Mouse (Mus musculus) kidney, adult 2 months (tissue): Measurements from ENCODE around the gene Cobll1. TPM values are rescaled to one million over a fixed set of nuclear protein-coding genes. Genes with fewer than 3 reads are reported as not detected.

Experiments used
- DNase-seq: peaks from one replicate; pipeline ENCODE4 v3.0.0; 2021
- H3K27ac ChIP-seq: fragments of 200-500 bp; 2 replicates; pipeline ENCODE4 v1.5.1; 2012; ENCODE audit warnings: low read depth, low read length, control low read depth, inconsistent platforms; ENCODE audit not compliant: insufficient read depth
- H3K27me3 ChIP-seq: fragments of 200-500 bp; replicated peaks from 2 replicates; pipeline ENCODE4 v1.6.1; 2012; ENCODE audit warnings: mild to moderate bottlenecking, moderate library complexity, low read length, inconsistent platforms; ENCODE audit not compliant: control insufficient read depth, insufficient read depth
- H3K36me3 ChIP-seq: fragments of 200-500 bp; 2 replicates; pipeline ENCODE4 v1.6.1; 2012; ENCODE audit warnings: mild to moderate bottlenecking, moderate library complexity, low read length, inconsistent platforms; ENCODE audit not compliant: control insufficient read depth, insufficient read depth
- H3K4me1 ChIP-seq: fragments of 200-500 bp; 2 replicates; pipeline ENCODE4 v1.6.1; 2011; ENCODE audit warnings: low read length; ENCODE audit not compliant: control insufficient read depth, insufficient read depth
- H3K4me3 ChIP-seq: fragments of 200-500 bp; 2 replicates; pipeline ENCODE4 v1.5.1; 2011; ENCODE audit warnings: mild to moderate bottlenecking, low read depth, low read length, control low read depth; ENCODE audit not compliant: insufficient read depth
- CTCF ChIP-seq: fragments of 200-500 bp; conservative IDR thresholded peaks from 2 replicates; pipeline ENCODE4 v1.5.1; 2011; ENCODE audit warnings: low read depth, mild to moderate bottlenecking, control low read depth, low read length, moderate library complexity, mixed read lengths; ENCODE audit not compliant: insufficient read depth, insufficient read length
- POLR2A ChIP-seq: fragments of 200-500 bp; IDR thresholded peaks from one replicate; pipeline ENCODE4 v1.6.1; 2011; ENCODE audit warnings: low read depth, low read length, control low read depth
- WGBS: fragments of 180-500 bp; shearing (Covaris S2); methylation state at CpG from one replicate; pipeline ENCODE4 v1.1.7; 2018; 5-methylcytosine and 5-hydroxymethylcytosine counted together
- polyA plus RNA-seq: library from polyadenylated mRNA; depleted of rRNA; stranded (reverse); fragments of >200 nt; gene quantifications from 2 replicates; pipeline ENCODE4 v1.2.3, GENCODE M21; 2012

The Cobll1 gene
- polyA plus RNA-seq, 1 experiment: 51.7 TPM

GRCm38 (mm10) chr2:65256494-65257254, 17.5 kb upstream of the Cobll1 start:
- TF ChIP-seq CTCF (no peak), POLR2A (no peak)
- H3K36me3 ChIP-seq: no peaks in the 10 kb centered on the region
- DNase-seq: no peak
- H3K4me3 ChIP-seq: no peak overlapping the region
- 76% methylated on average over 6 of the region's 6 CpGs for WGBS
- no peaks in the 10 kb centered on the region for H3K27me3 ChIP-seq
- peaks cover 8% of the 10 kb centered on the region; the same call in 1 of the 2 replicates for H3K4me1 ChIP-seq
- H3K27ac ChIP-seq: no peak overlapping the region

- DNase-seq: peak; percentile 60
Observed at GRCm38 (mm10) chr2:65250589-65251104, 11.4 kb upstream of the Cobll1 start.

GRCm38 (mm10) chr2:65249575-65249974, 10.4 kb upstream of the Cobll1 start:
- Histone ChIP-seq H3K4me1 (peaks cover 3% of the 10 kb centered on the region; the same call in 1 of the 2 replicates), H3K4me3 (no peak overlapping the region), H3K36me3 (no peaks in the 10 kb centered on the region), H3K27me3 (no peaks in the 10 kb centered on the region), H3K27ac (no peak overlapping the region)
- 49% methylated on average over 2 of the region's 2 CpGs for WGBS
- TF ChIP-seq POLR2A: no peak
- TF ChIP-seq CTCF: no peak
- no peak for DNase-seq

More at GRCm38 (mm10) chr2:65250589-65251104, 11.4 kb upstream of the Cobll1 start:
- TF ChIP-seq POLR2A: no peak
- TF ChIP-seq CTCF: no peak
- no peaks in the 10 kb centered on the region for H3K27me3 ChIP-seq
- H3K36me3 ChIP-seq: no peaks in the 10 kb centered on the region
- H3K27ac ChIP-seq: no peak overlapping the region; the same call in 1 of the 2 replicates
- WGBS: 33% methylated on average over 5 of the region's 5 CpGs
- no peak overlapping the region for H3K4me3 ChIP-seq
- peaks cover 3% of the 10 kb centered on the region; the same call in 1 of the 2 replicates for H3K4me1 ChIP-seq

- DNase-seq: no peak
- Histone ChIP-seq H3K4me3 (no peak overlapping the region), H3K4me1 (peaks cover 6% of the 10 kb centered on the region; the same call in 1 of the 2 replicates), H3K27me3 (no peaks in the 10 kb centered on the region), H3K27ac (peak overlapping the region; percentile 49; the same call in 1 of the 2 replicates), H3K36me3 (no peaks in the 10 kb centered on the region)
- TF ChIP-seq POLR2A (no peak), CTCF (no peak)
- 50% methylated on average over 5 of the region's 5 CpGs for WGBS
Observed at GRCm38 (mm10) chr2:65240173-65240745, 1.1 kb upstream of the Cobll1 start.

- under 1% methylated on average over 113 of the region's 114 CpGs for WGBS
- Histone ChIP-seq H3K36me3 (no peaks in the 10 kb centered on the region; the same call in 1 of the 2 replicates), H3K27me3 (no peaks in the 10 kb centered on the region), H3K4me1 (peaks cover 8% of the 10 kb centered on the region; the same call in 1 of the 2 replicates), H3K4me3 (peak overlapping the region; percentile 88), H3K27ac (peak overlapping the region; percentile 90)
- TF ChIP-seq POLR2A (peak; percentile 48), CTCF (0 out of 2 replicates have a peak, but pooled peaks have one; percentile 23)
- peak; percentile 96 for DNase-seq
Observed at GRCm38 (mm10) chr2:65238171-65238963, 836 bp downstream of the Cobll1 start.

- no peak for TF ChIP-seq CTCF
- TF ChIP-seq POLR2A: peak; percentile 17
- peak; percentile 94 for DNase-seq
Observed at GRCm38 (mm10) chr2:65237610-65238170, 1.5 kb downstream of the Cobll1 start.

More at GRCm38 (mm10) chr2:65237610-65238170, 1.5 kb downstream of the Cobll1 start:
- peak overlapping the region; percentile 88 for H3K4me3 ChIP-seq
- H3K36me3 ChIP-seq: no peaks in the 10 kb centered on the region; the same call in 1 of the 2 replicates
- H3K4me1 ChIP-seq: peaks cover 12% of the 10 kb centered on the region; the same call in 1 of the 2 replicates
- H3K27ac ChIP-seq: peak overlapping the region; percentile 98
- no peaks in the 10 kb centered on the region for H3K27me3 ChIP-seq
- 1% methylated on average over 22 of the region's 22 CpGs for WGBS
